Mouse (Mus musculus) kidney, adult 2 months (tissue): ENCODE data around the gene Nrros. TPM values are rescaled to one million over a fixed set of nuclear protein-coding genes. Genes with fewer than 3 reads are reported as not detected.
A peak's percentile ranks its signal among the peaks of the same experiment; 100 is the strongest.

ENCODE experiments used
- DNase-seq: peaks from one replicate; pipeline ENCODE4 v3.0.0; 2021
- H3K27ac ChIP-seq: fragments of 200-500 bp; 2 replicates; pipeline ENCODE4 v1.5.1; 2012; ENCODE audit warnings: low read depth, low read length, control low read depth, inconsistent platforms; ENCODE audit not compliant: insufficient read depth
- H3K27me3 ChIP-seq: fragments of 200-500 bp; replicated peaks from 2 replicates; pipeline ENCODE4 v1.6.1; 2012; ENCODE audit warnings: mild to moderate bottlenecking, moderate library complexity, low read length, inconsistent platforms; ENCODE audit not compliant: control insufficient read depth, insufficient read depth
- H3K36me3 ChIP-seq: fragments of 200-500 bp; 2 replicates; pipeline ENCODE4 v1.6.1; 2012; ENCODE audit warnings: mild to moderate bottlenecking, moderate library complexity, low read length, inconsistent platforms; ENCODE audit not compliant: control insufficient read depth, insufficient read depth
- H3K4me1 ChIP-seq: fragments of 200-500 bp; 2 replicates; pipeline ENCODE4 v1.6.1; 2011; ENCODE audit warnings: low read length; ENCODE audit not compliant: control insufficient read depth, insufficient read depth
- H3K4me3 ChIP-seq: fragments of 200-500 bp; 2 replicates; pipeline ENCODE4 v1.5.1; 2011; ENCODE audit warnings: mild to moderate bottlenecking, low read depth, low read length, control low read depth; ENCODE audit not compliant: insufficient read depth
- CTCF ChIP-seq: fragments of 200-500 bp; conservative IDR thresholded peaks from 2 replicates; pipeline ENCODE4 v1.5.1; 2011; ENCODE audit warnings: low read depth, mild to moderate bottlenecking, control low read depth, low read length, moderate library complexity, mixed read lengths; ENCODE audit not compliant: insufficient read depth, insufficient read length
- POLR2A ChIP-seq: fragments of 200-500 bp; IDR thresholded peaks from one replicate; pipeline ENCODE4 v1.6.1; 2011; ENCODE audit warnings: low read depth, low read length, control low read depth
- WGBS: fragments of 180-500 bp; shearing (Covaris S2); methylation state at CpG from one replicate; pipeline ENCODE4 v1.1.7; 2018; 5-methylcytosine and 5-hydroxymethylcytosine counted together
- polyA plus RNA-seq: library from polyadenylated mRNA; depleted of rRNA; stranded (reverse); fragments of >200 nt; gene quantifications from 2 replicates; pipeline ENCODE4 v1.2.3, GENCODE M21; 2012

Nrros gene
- polyA plus RNA-seq, 1 experiment, result 11.6 TPM

DNA sequence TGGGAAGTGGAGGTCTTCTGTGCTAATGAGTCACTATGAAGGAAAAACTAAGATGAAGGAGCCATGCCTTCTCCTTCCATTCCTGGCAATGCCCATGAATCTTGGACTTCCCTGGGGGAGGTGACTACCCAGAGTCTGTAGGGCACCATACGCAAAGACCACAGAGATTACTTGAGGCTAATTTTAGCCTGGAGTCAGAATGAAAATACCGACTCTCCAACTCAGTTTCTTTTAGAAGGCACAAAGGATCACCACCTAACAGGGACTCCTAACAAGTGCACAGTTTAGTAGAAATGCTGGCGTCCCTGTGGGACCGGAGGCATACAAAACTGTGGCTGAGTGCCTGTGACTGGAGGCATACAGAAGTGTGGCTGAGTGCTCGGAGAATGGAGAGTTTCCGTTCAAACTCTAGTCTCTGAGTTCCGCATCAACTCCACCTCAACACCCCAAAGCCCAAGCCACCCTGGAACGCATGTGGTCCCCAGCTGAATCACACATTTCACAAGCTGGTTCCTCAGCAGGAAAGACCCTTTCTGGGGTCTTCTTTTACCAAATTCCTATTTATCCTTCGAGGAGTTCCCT is 4.6 kb downstream of the Nrros start:
- no peak for DNase-seq
- Histone ChIP-seq H3K4me3 (no peak overlapping the region), H3K27ac (no peak overlapping the region), H3K27me3 (no peaks in the 10 kb centered on the region), H3K36me3 (no peaks in the 10 kb centered on the region), H3K4me1 (peaks cover 9% of the 10 kb centered on the region; the same call in 1 of the 2 replicates)
- TF ChIP-seq CTCF, result no peak
- TF ChIP-seq POLR2A, result no peak
- WGBS, result 90% methylated on average over 9 of the region's 9 CpGs

DNA sequence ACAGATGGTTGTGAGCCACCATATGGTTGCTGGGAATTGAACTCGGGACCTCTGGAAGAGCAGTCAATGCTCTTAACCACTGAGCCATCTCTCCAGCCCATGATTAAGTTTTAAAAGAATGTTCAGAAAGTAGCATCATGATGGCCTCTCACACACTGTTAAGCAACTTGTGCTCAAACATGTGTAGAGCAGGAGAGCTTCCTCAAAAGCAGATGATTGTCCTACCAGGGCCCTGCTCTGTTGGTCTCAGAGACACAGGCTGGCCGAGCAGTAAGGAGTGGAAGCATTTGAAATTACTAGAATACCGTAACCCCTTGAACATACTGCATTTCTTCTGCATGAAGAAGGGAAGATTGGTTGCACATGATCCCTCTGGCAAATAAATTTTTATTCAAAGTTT is 6.4 kb downstream of the Nrros start:
- no peak for DNase-seq
- Histone ChIP-seq H3K27ac (no peak overlapping the region), H3K36me3 (no peaks in the 10 kb centered on the region), H3K27me3 (no peaks in the 10 kb centered on the region), H3K4me3 (no peak overlapping the region), H3K4me1 (peaks cover 9% of the 10 kb centered on the region; the same call in 1 of the 2 replicates)
- TF ChIP-seq POLR2A (no peak), CTCF (no peak)
- 98% methylated on average over 3 of the region's 3 CpGs for WGBS

DNA sequence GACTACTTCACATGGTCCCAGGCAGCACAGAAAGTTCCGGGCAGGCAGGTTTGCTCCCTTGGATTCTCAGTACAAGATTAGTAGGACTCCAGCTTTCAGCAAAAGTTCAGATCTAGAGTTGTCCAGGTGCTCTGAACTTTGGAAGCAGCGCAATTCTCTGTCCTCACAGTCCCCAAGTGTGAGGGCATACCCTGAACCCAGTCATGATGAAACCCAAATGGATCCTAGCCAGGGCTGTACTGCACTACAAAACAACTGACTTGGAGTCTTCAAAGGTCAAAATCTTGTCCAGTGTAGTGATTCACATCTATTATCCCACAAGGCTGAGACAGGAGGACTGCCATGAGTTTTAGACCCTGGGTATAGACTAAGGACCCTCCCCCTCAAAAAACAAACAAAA is 8.0 kb downstream of the Nrros start:
- Histone ChIP-seq H3K4me1 (0 out of 2 replicates have a peak, but pooled peaks cover 4% of the 10 kb centered on the region), H3K4me3 (no peak overlapping the region), H3K27me3 (no peaks in the 10 kb centered on the region), H3K36me3 (no peaks in the 10 kb centered on the region), H3K27ac (0 out of 2 replicates have a peak overlapping the region, but pooled peaks have one; percentile 20)
- DNase-seq, result peak; percentile 54
- TF ChIP-seq CTCF (no peak), POLR2A (no peak)
- 74% methylated on average over 2 of the region's 2 CpGs for WGBS

DNA sequence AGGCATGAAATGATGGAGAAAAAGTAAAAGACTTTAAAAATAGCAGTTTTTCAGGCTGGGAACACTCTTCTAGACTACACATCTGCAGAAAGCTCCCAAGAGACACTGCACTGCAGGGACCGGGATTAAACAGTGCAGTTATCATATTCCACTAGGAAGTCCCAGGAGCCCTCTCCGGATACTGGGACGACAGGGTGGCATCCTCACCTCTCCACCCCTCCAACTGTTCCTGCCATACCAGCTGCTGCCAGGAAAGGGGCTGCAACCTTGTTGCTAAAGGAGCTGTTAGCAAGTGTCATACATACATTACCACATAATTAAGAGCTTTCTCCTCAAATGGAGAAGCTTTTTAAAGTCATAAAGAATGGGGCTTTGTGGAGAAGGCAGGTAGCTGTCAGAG is 8.7 kb downstream of the Nrros start:
- no peaks in the 10 kb centered on the region for H3K27me3 ChIP-seq
- WGBS, result 53% methylated on average over 3 of the region's 3 CpGs
- TF ChIP-seq POLR2A (no peak), CTCF (no peak)
- no peak for DNase-seq
- H3K4me3 ChIP-seq, result no peak overlapping the region
- H3K36me3 ChIP-seq, result no peaks in the 10 kb centered on the region
- no peak overlapping the region for H3K27ac ChIP-seq
- H3K4me1 ChIP-seq, result 0 out of 2 replicates have a peak, but pooled peaks cover 4% of the 10 kb centered on the region

DNA sequence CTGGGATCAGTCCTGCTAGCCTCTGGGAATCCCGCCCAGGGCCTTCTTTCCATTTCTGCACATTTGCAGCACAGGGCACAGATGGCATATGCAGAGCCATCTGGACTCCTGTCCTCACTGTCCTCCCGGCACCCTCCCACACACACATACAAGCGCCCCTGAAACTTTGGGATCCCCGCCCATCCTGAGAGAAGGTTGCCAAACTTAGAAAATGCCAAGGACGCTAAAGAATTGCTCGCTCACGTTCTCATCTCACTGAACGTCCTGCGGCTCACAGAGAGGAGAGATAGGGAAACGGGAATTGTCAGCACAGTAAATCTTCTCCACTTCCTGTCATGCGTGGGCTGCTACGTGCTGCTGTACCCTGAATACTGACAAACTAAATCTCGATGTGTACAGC is 11.0 kb downstream of the Nrros start:
- TF ChIP-seq POLR2A (no peak), CTCF (no peak)
- H3K4me3 ChIP-seq, result no peak overlapping the region
- 0 out of 2 replicates have a peak overlapping the region, but pooled peaks have one; percentile 19 for H3K27ac ChIP-seq
- no peaks in the 10 kb centered on the region for H3K36me3 ChIP-seq
- H3K4me1 ChIP-seq, result 0 out of 2 replicates have a peak, but pooled peaks cover 4% of the 10 kb centered on the region
- DNase-seq, result peak; percentile 43
- H3K27me3 ChIP-seq, result no peaks in the 10 kb centered on the region
- 37% methylated on average over 13 of the region's 13 CpGs for WGBS

DNA sequence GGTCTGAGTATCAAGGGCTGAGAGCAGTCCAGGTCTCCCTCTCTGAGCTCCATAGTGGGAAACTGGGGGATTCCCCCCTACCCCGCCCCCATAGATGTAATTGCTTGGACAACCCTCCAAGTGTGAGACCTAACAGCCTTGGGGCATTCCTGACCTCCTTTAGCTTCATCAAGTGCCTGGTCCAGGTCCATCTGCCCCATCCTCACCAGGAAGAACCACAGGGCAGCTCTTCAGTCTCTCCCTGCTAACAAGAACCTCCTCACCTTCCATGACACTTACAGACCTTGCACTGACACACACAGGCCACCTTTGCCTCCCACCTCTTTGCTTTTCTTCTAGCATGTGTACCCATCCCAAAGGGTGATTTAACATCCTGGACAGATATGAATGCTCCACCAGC is 11.4 kb downstream of the Nrros start:
- H3K4me1 ChIP-seq, result 0 out of 2 replicates have a peak, but pooled peaks cover 4% of the 10 kb centered on the region
- no peaks in the 10 kb centered on the region for H3K36me3 ChIP-seq
- H3K4me3 ChIP-seq, result no peak overlapping the region
- H3K27ac ChIP-seq, result 0 out of 2 replicates have a peak overlapping the region, but pooled peaks have one; percentile 19
- DNase-seq, result no peak
- no peaks in the 10 kb centered on the region for H3K27me3 ChIP-seq
- no peak for TF ChIP-seq CTCF
- TF ChIP-seq POLR2A, result no peak
- WGBS, result 87% methylated on average over 1 of the region's 1 CpGs

DNA sequence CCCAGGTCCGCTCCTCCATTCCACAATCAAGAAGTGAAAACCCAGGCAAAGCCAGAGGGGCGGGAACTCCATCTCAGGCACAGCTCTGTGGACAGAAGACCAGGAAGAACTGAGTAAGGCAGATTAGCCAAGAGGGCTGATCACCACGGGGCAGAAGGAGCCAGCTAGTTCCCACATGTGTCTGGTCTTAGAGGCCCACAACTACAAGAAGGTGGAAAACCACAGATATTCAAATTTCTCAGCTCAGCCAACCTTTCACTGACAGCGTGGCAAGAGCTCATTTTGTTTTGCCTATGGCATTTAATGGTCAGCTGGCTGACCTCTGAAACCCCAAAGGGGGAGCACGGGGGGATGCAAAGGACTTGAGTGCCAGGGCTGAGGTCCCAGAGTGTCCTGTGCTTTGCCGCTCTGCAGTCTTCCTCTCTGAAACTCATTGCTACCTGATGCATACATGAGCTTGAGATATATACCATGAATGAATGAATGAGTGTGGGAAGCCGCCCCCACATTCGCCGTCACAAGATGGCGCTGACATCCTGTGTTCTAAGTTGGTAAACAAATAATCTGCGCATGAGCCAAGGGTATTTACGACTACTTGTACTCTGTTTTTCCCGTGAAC is 17.7 kb downstream of the Nrros start:
- no peaks in the 10 kb centered on the region for H3K36me3 ChIP-seq
- H3K4me1 ChIP-seq, result 0 out of 2 replicates have a peak, but pooled peaks cover 3% of the 10 kb centered on the region
- no peaks in the 10 kb centered on the region for H3K27me3 ChIP-seq
- H3K4me3 ChIP-seq, result peak overlapping the region; percentile 47
- no peak for TF ChIP-seq CTCF
- no peak for TF ChIP-seq POLR2A
- peak; percentile 46 for DNase-seq
- WGBS, result 32% methylated on average over 12 of the region's 13 CpGs
- peak overlapping the region; percentile 76 for H3K27ac ChIP-seq
